In genomic region chr11:120823956-120824786, GRCm38 (mm10) we compare ENCODE assay signal across 8 mouse cellular contexts. TPM values are rescaled to one million over a fixed set of nuclear protein-coding genes. Genes with fewer than 3 reads are reported as not detected.
DNase-seq lines count a peak whose midpoint lies in the region; ATAC-seq and TF ChIP-seq lines count a peak whose summit lies in the region.

Gene Fasn (minus strand): TSS chr11:120824547.

- TF ChIP-seq POLR2A in heart, adult 2 months (IDR thresholded peaks at IDR 0.05; ENCODE audit: insufficient read depth, low read depth, low read length) = peak; percentile 94

- no peaks in the 10 kb centered on the region for H3K79me2 ChIP-seq in heart, adult 2 months (replicated peaks; ENCODE audit: control insufficient read depth, insufficient read depth, low read length)

- H3K36me3 ChIP-seq in embryonic facial prominence, embryonic 13.5 days = peaks cover 42% of the 10 kb centered on the region
- no peaks in the 10 kb centered on the region for H3K36me3 ChIP-seq in heart, adult 2 months (ENCODE audit: control insufficient read depth, insufficient read depth, low read length)
- peaks cover 39% of the 10 kb centered on the region for H3K36me3 ChIP-seq in limb, embryonic 13.5 days
- H3K36me3 ChIP-seq in midbrain, embryonic 16.5 days (ENCODE audit: control insufficient read depth, insufficient read depth, low read length) = peaks cover 16% of the 10 kb centered on the region

- peak within 1 kb of the TSS; percentile 95 for H3K9ac ChIP-seq in embryonic facial prominence, embryonic 13.5 days
- H3K9ac ChIP-seq in heart, adult 2 months (ENCODE audit: low read depth, low read length) = peak within 1 kb of the TSS; percentile 82
- peak within 1 kb of the TSS; percentile 97 for H3K9ac ChIP-seq in limb, embryonic 13.5 days
- H3K9ac ChIP-seq in midbrain, embryonic 16.5 days (ENCODE audit: low read depth, low read length) = peak within 1 kb of the TSS; percentile 98

- H3K27me3 ChIP-seq in embryonic facial prominence, embryonic 13.5 days = no peaks in the 10 kb centered on the region
- no peaks in the 10 kb centered on the region for H3K27me3 ChIP-seq in heart, adult 2 months (ENCODE audit: control insufficient read depth, insufficient read depth, low read length)
- no peaks in the 10 kb centered on the region for H3K27me3 ChIP-seq in limb, embryonic 13.5 days
- no peaks in the 10 kb centered on the region for H3K27me3 ChIP-seq in midbrain, embryonic 16.5 days (ENCODE audit: control insufficient read depth, insufficient read depth, low read depth, low read length)

- H3K4me3 ChIP-seq in embryonic facial prominence, embryonic 13.5 days = peak within 1 kb of the TSS; percentile 89
- H3K4me3 ChIP-seq in heart, adult 2 months = peak within 1 kb of the TSS; percentile 83
- H3K4me3 ChIP-seq in limb, embryonic 13.5 days = peak within 1 kb of the TSS; percentile 98
- peak within 1 kb of the TSS; percentile 91 for H3K4me3 ChIP-seq in midbrain, embryonic 16.5 days (ENCODE audit: low read depth, low read length)

- H3K4me1 ChIP-seq in embryonic facial prominence, embryonic 13.5 days = peaks cover 40% of the 10 kb centered on the region
- peaks cover 7% of the 10 kb centered on the region for H3K4me1 ChIP-seq in heart, adult 2 months (ENCODE audit: control insufficient read depth, insufficient read depth, low read length)
- peaks cover 35% of the 10 kb centered on the region for H3K4me1 ChIP-seq in limb, embryonic 13.5 days
- H3K4me1 ChIP-seq in midbrain, embryonic 16.5 days (ENCODE audit: control insufficient read depth, insufficient read depth, low read length) = peaks cover 34% of the 10 kb centered on the region

- peak within 1 kb of the TSS; percentile 96 for H3K27ac ChIP-seq in embryonic facial prominence, embryonic 13.5 days
- H3K27ac ChIP-seq in heart, adult 2 months = peak within 1 kb of the TSS; percentile 66
- peak within 1 kb of the TSS; percentile 97 for H3K27ac ChIP-seq in limb, embryonic 13.5 days
- peak within 1 kb of the TSS; percentile 100 for H3K27ac ChIP-seq in midbrain, embryonic 16.5 days (ENCODE audit: low read length)

- intact Hi-C loops in heart, adult 2 months (cut with DNase I) = loop anchor here (2.0 kb wide), 1 partner anchor 23 kb away; no protein-coding TSS in a partner anchor

- no peak for TF ChIP-seq EP300 in heart, adult 2 months (IDR thresholded peaks at IDR 0.05; ENCODE audit: insufficient read depth, low read depth, low read length)

- peak; percentile 90 for ATAC-seq in embryonic facial prominence, embryonic 13.5 days (ENCODE audit: insufficient number of reproducible peaks, insufficient read depth, low FRiP score, low TSS enrichment, low read depth)
- peak; percentile 91 for ATAC-seq in limb, embryonic 13.5 days (ENCODE audit: low FRiP score, low read depth)
- ATAC-seq in midbrain, embryonic 16.5 days = peak; percentile 92

- WGBS in embryonic facial prominence, embryonic 13.5 days = under 1% methylated on average over 97 of the region's 109 CpGs
- under 1% methylated on average over 106 of the region's 109 CpGs for WGBS in heart, adult 2 months
- under 1% methylated on average over 93 of the region's 109 CpGs for WGBS in limb, embryonic 13.5 days
- under 1% methylated on average over 104 of the region's 109 CpGs for WGBS in midbrain, embryonic 16.5 days

- no peaks in the 10 kb centered on the region for H3K9me3 ChIP-seq in embryonic facial prominence, embryonic 13.5 days
- H3K9me3 ChIP-seq in limb, embryonic 13.5 days = no peaks in the 10 kb centered on the region
- H3K9me3 ChIP-seq in midbrain, embryonic 16.5 days (replicated peaks; ENCODE audit: control insufficient read depth, low read length, poor library complexity, severe bottlenecking) = no peaks in the 10 kb centered on the region

- DNase-seq in 3134 (ENCODE audit: extremely low read depth, insufficient read length, low spot score) = peak; percentile 98
- peak; percentile 98 for DNase-seq in adrenal gland, postnatal 36 days
- peak; percentile 95 to 97 for DNase-seq in heart, adult 2 months
- peak; percentile 93 for DNase-seq in kidney, adult 8-10 months
- peak; percentile 86 to 94 for DNase-seq in spleen, postnatal 10 days (ENCODE audit: low spot score in 2 of 2)

- peak within 1 kb of the TSS; percentile 86 for H3K4me2 ChIP-seq in embryonic facial prominence, embryonic 13.5 days
- peak within 1 kb of the TSS; percentile 98 for H3K4me2 ChIP-seq in limb, embryonic 13.5 days (replicated peaks)
- peak within 1 kb of the TSS; percentile 100 for H3K4me2 ChIP-seq in midbrain, embryonic 16.5 days (ENCODE audit: low read length)

- peak; percentile 67 for TF ChIP-seq CTCF in heart, adult 2 months (IDR thresholded peaks at IDR 0.05)

RNA-seq across cellular contexts. Expression of gene Fasn, which starts in this region (rescaled TPM):
- total RNA-seq in adrenal gland, postnatal 36 days (2021) = 1,000 to 10,000 TPM; 1,954 to 2,603 TPM
- polyA plus RNA-seq in embryonic facial prominence, embryonic 13.5 days (2015; fragmentation: Nextera tagmentation; extraction: Ambion mirVana) = 49.3 and 52.2 TPM in 2 replicates
- 10 to 100 TPM; 22.0 to 32.1 TPM for total RNA-seq in heart, adult 2 months (2021)
- 318 and 731 TPM in 2 replicates for polyA plus RNA-seq in heart, adult 2 months (2012; rRNA removed)
- polyA plus RNA-seq in limb, embryonic 13.5 days (2015; fragmentation: Nextera tagmentation; extraction: Ambion mirVana) = 49.8 and 53.9 TPM in 2 replicates
- polyA plus RNA-seq in midbrain, embryonic 16.5 days (2015; fragmentation: Nextera tagmentation; extraction: Ambion mirVana) = 102 and 108 TPM in 2 replicates

Comparison
In these comparisons a context has a peak if more than half of its experiments do, and no peak if none do; other contexts are left out.
1. Peak in every context shown above with its lines: DNase-seq, ATAC-seq, H3K4me3 ChIP-seq and H3K27ac ChIP-seq.
2. RNA of gene Fasn (total RNA-seq): 1,954 to 2,603 TPM in adrenal gland, postnatal 36 days; 22.0 to 32.1 TPM in heart, adult 2 months; every median in the first group is over 10 times any median in the second.